Mouse (Mus musculus): ENCODE measurements around the gene Dnaja3.

DNA sequence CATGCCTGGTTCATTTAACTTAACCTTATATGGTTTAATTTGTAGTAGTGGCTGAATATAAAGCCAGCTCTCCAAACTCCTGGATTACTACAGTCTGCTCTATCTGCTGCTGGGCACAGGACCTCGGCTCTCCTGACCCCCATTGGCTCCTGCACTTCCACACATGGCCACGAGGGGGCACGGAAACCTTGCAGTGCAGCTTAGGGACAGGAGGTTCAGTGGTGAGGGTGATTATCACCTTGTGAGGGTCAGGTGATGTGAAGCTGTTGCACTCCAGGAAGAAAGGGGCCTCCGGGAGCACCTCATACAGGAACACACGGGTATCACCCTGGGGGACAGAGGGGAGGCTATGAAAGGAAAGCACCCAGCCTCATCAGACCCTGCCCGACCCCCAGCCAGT is 9.8 kb upstream of the Dnaja3 start:
- TF ChIP-seq CTCF (IDR thresholded peaks at IDR 0.05; ENCODE audit: low read depth) = peak; percentile 100
- no peak for TF ChIP-seq EP300 (IDR thresholded peaks at IDR 0.05; ENCODE audit: low read depth)
